In the genomic region with DNA sequence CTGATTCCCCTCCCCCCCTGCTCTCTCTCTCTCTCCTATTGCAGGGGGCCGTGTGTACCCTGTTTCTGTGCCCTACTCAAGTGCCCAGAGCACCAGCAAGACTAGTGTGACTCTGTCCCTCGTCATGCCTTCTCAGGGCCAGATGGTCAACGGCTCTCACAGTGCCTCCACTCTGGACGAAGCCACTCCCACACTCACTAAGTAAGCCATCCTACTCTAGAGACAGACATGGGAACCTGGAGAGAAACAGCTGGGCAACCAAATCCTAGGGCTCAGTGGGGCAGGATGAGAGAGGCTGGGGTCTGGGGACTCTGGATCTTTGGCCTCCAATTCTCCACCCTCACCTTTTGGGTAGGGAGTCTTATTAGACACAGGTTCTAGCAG, we compare ENCODE assay signal across 9 mouse cellular contexts. TPM values are rescaled to one million over a fixed set of nuclear protein-coding genes. Genes with fewer than 3 reads are reported as not detected.
DNase-seq lines count a peak whose midpoint lies in the region; ATAC-seq lines count a peak whose summit lies in the region.
"Had no signal": no experiment of that assay in that cellular context is flagged by ENCODE, and none has a peak within 500 bp of the region (broad histone marks: within the 10 kb centered on the region; RNA-seq: fewer than 3 reads in every experiment).

No protein-coding gene starts in this region.

- no peak overlapping the region for H3K4me3 ChIP-seq in lung, embryonic 16.5 days (ENCODE audit: low read length)
- H3K4me3 ChIP-seq in intestine, embryonic 15.5 days (replicated peaks), result no peak overlapping the region
- no peak overlapping the region for H3K4me3 ChIP-seq in stomach, embryonic 14.5 days (ENCODE audit: low read depth, low read length)
- no peak overlapping the region for H3K4me3 ChIP-seq in forebrain, embryonic 15.5 days

- H3K9me3 ChIP-seq in lung, embryonic 16.5 days (ENCODE audit: control insufficient read depth, low read length), result no peaks in the 10 kb centered on the region
- no peaks in the 10 kb centered on the region for H3K9me3 ChIP-seq in intestine, embryonic 15.5 days
- H3K9me3 ChIP-seq in stomach, embryonic 14.5 days (ENCODE audit: control insufficient read depth, low read depth, low read length), result no peaks in the 10 kb centered on the region
- no peaks in the 10 kb centered on the region for H3K9me3 ChIP-seq in forebrain, embryonic 15.5 days

- no peaks in the 10 kb centered on the region for H3K27me3 ChIP-seq in lung, embryonic 16.5 days (ENCODE audit: control insufficient read depth, insufficient read depth, low read depth, low read length)
- no peaks in the 10 kb centered on the region for H3K27me3 ChIP-seq in intestine, embryonic 15.5 days (replicated peaks)
- H3K27me3 ChIP-seq in stomach, embryonic 14.5 days (ENCODE audit: control insufficient read depth, insufficient read depth, low read length), result no peaks in the 10 kb centered on the region
- H3K27me3 ChIP-seq in forebrain, embryonic 15.5 days, result no peaks in the 10 kb centered on the region

- H3K27ac ChIP-seq in lung, embryonic 16.5 days (ENCODE audit: low read length), result peak overlapping the region; percentile 84
- H3K27ac ChIP-seq in intestine, embryonic 15.5 days, result peak overlapping the region; percentile 89
- H3K27ac ChIP-seq in stomach, embryonic 14.5 days (ENCODE audit: low read length), result peak overlapping the region; percentile 95
- H3K27ac ChIP-seq in forebrain, embryonic 15.5 days (replicated peaks), result no peak overlapping the region

- H3K9ac ChIP-seq in lung, embryonic 16.5 days (ENCODE audit: low read length), result no peak overlapping the region
- H3K9ac ChIP-seq in intestine, embryonic 15.5 days, result no peak overlapping the region
- H3K9ac ChIP-seq in stomach, embryonic 14.5 days (replicated peaks; ENCODE audit: low read depth, low read length), result no peak overlapping the region
- H3K9ac ChIP-seq in forebrain, embryonic 15.5 days (replicated peaks), result no peak overlapping the region

- peaks cover 38% of the 10 kb centered on the region for H3K36me3 ChIP-seq in lung, embryonic 16.5 days (ENCODE audit: control insufficient read depth, insufficient read depth, low read length)
- peaks cover 37% of the 10 kb centered on the region for H3K36me3 ChIP-seq in intestine, embryonic 15.5 days
- peaks cover 59% of the 10 kb centered on the region for H3K36me3 ChIP-seq in stomach, embryonic 14.5 days (ENCODE audit: control insufficient read depth, insufficient read depth, low read length)
- H3K36me3 ChIP-seq in forebrain, embryonic 15.5 days, result peaks cover 73% of the 10 kb centered on the region

- WGBS in lung, embryonic 16.5 days, result 28% methylated on average over 4 of the region's 4 CpGs
- WGBS in intestine, embryonic 15.5 days, result 27% methylated on average over 4 of the region's 4 CpGs
- WGBS in stomach, embryonic 14.5 days, result 46% methylated on average over 4 of the region's 4 CpGs
- 79% methylated on average over 4 of the region's 4 CpGs for WGBS in forebrain, embryonic 15.5 days

- peak; percentile 80 for DNase-seq in heart, adult 11 months
- DNase-seq in heart, postnatal 10 days, result no peak
- no peak for DNase-seq in lung, postnatal 4 days
- no peak for DNase-seq in right cerebral cortex, adult 18-20 months
- DNase-seq: gastrocnemius, postnatal 14 days had no signal

- no peak overlapping the region for H3K4me2 ChIP-seq in lung, embryonic 16.5 days (ENCODE audit: low read depth, low read length)
- H3K4me2 ChIP-seq in intestine, embryonic 15.5 days (replicated peaks), result 0 out of 2 replicates have a peak overlapping the region, but pooled peaks have one; percentile 30
- no peak overlapping the region for H3K4me2 ChIP-seq in stomach, embryonic 14.5 days (replicated peaks; ENCODE audit: low read depth, low read length)
- H3K4me2 ChIP-seq in forebrain, embryonic 15.5 days (replicated peaks), result no peak overlapping the region

- ATAC-seq in lung, embryonic 16.5 days (ENCODE audit: low read depth), result 0 out of 2 replicates have a peak, but pooled peaks have one; percentile 8
- ATAC-seq in intestine, embryonic 15.5 days, result no peak
- no peak for ATAC-seq in stomach, embryonic 14.5 days (ENCODE audit: insufficient number of reproducible peaks, insufficient read depth, low FRiP score, low read depth)
- no peak for ATAC-seq in forebrain, embryonic 15.5 days (replicated peaks)

- H3K4me1 ChIP-seq in lung, embryonic 16.5 days (replicated peaks; ENCODE audit: control insufficient read depth, insufficient read depth, low read length), result peaks cover 21% of the 10 kb centered on the region
- H3K4me1 ChIP-seq in intestine, embryonic 15.5 days (replicated peaks), result peaks cover 32% of the 10 kb centered on the region
- H3K4me1 ChIP-seq in stomach, embryonic 14.5 days (ENCODE audit: control insufficient read depth, insufficient read depth, low read length), result peaks cover 11% of the 10 kb centered on the region; the same call in 1 of the 2 replicates
- no peaks in the 10 kb centered on the region for H3K4me1 ChIP-seq in forebrain, embryonic 15.5 days

- intact Hi-C loops in heart, postnatal 10 days (cut with DNase I), result no loop called here

RNA-seq across cellular contexts. Expression of gene Mgat3, which starts 14.8 kb away (rescaled TPM):
- 1 to 10 TPM; 1.6 to 2.3 TPM for total RNA-seq in heart, postnatal 10 days (2021)
- polyA plus RNA-seq in lung, embryonic 16.5 days (2015; fragmentation: Nextera tagmentation; extraction: Ambion mirVana), result 3.9 and 4.3 TPM in 2 replicates
- 12.1 and 13.6 TPM in 2 replicates for polyA plus RNA-seq in intestine, embryonic 15.5 days (2015; fragmentation: Nextera tagmentation; extraction: Ambion mirVana)
- 12.8 and 13.7 TPM in 2 replicates for polyA plus RNA-seq in stomach, embryonic 14.5 days (2014; fragmentation: Nextera tagmentation; extraction: Ambion mirVana)
- 10.3 and 10.7 TPM in 2 replicates for polyA plus RNA-seq in forebrain, embryonic 15.5 days (2015; fragmentation: Nextera tagmentation; extraction: Ambion mirVana)

RNA-seq across cellular contexts. Expression of gene Tab1, which starts 25.8 kb away (rescaled TPM):
- total RNA-seq in heart, postnatal 10 days (2021), result 10 to 100 TPM; 33.3 to 34.3 TPM
- polyA plus RNA-seq in lung, embryonic 16.5 days (2015; fragmentation: Nextera tagmentation; extraction: Ambion mirVana), result 31.5 and 33.5 TPM in 2 replicates
- 28.5 and 29.0 TPM in 2 replicates for polyA plus RNA-seq in intestine, embryonic 15.5 days (2015; fragmentation: Nextera tagmentation; extraction: Ambion mirVana)
- 32.2 and 34.9 TPM in 2 replicates for polyA plus RNA-seq in stomach, embryonic 14.5 days (2014; fragmentation: Nextera tagmentation; extraction: Ambion mirVana)
- polyA plus RNA-seq in forebrain, embryonic 15.5 days (2015; fragmentation: Nextera tagmentation; extraction: Ambion mirVana), result 41.1 and 45.0 TPM in 2 replicates
